Mouse (Mus musculus) limb, embryonic 11.5 days (tissue): ENCODE results near the gene 2900026A02Rik. TPM values are rescaled to one million over a fixed set of nuclear protein-coding genes. Genes with fewer than 3 reads are reported as not detected.

Experiments used
- ATAC-seq: fragments of 200-750 bp; cut with Nextera tagmentation; 2 replicates; pipeline ENCODE4 v1.8.0; 2017; ENCODE audit warnings: low read depth; ENCODE audit not compliant: insufficient number of reproducible peaks, low FRiP score, low TSS enrichment
- DNase-seq: peaks from one replicate; pipeline ENCODE4 v3.0.0-alpha.2; 2015; ENCODE audit warnings: low spot score
- H3K27ac ChIP-seq: fragments of 300-500 bp; sonication (generic); replicated peaks from 2 replicates; pipeline ENCODE4 v1.5.1; 2014; ENCODE audit warnings: low read depth, mild to moderate bottlenecking, low read length
- H3K27me3 ChIP-seq: fragments of 300-500 bp; sonication (generic); 2 replicates; pipeline ENCODE4 v1.6.1; 2014; ENCODE audit warnings: mild to moderate bottlenecking, low read length, mixed read lengths; ENCODE audit not compliant: control insufficient read depth, insufficient read depth
- H3K36me3 ChIP-seq: fragments of 300-500 bp; sonication (generic); 2 replicates; pipeline ENCODE4 v1.6.1; 2014; ENCODE audit warnings: mild to moderate bottlenecking, low read length, moderate library complexity, mixed read lengths; ENCODE audit not compliant: control insufficient read depth, insufficient read depth
- H3K4me1 ChIP-seq: fragments of 300-500 bp; sonication (generic); 2 replicates; pipeline ENCODE4 v1.6.1; 2014; ENCODE audit warnings: low read length, mixed read lengths; ENCODE audit not compliant: control insufficient read depth, insufficient read depth
- H3K4me2 ChIP-seq: fragments of 300-500 bp; sonication (generic); 2 replicates; pipeline ENCODE4 v1.6.1; 2014; ENCODE audit warnings: low read depth, mild to moderate bottlenecking, moderate library complexity; ENCODE audit not compliant: severe bottlenecking
- H3K4me3 ChIP-seq: fragments of 300-500 bp; sonication (generic); 2 replicates; pipeline ENCODE4 v1.5.1; 2014; ENCODE audit warnings: low read depth, low read length
- H3K9ac ChIP-seq: fragments of 300-500 bp; sonication (generic); 2 replicates; pipeline ENCODE4 v1.6.1; 2014; ENCODE audit warnings: mild to moderate bottlenecking, low read length
- H3K9me3 ChIP-seq: fragments of 300-500 bp; sonication (generic); 2 replicates; pipeline ENCODE4 v1.6.1; 2016; ENCODE audit warnings: low read length; ENCODE audit not compliant: control insufficient read depth
- WGBS: fragments of 180-500 bp; shearing (Covaris S2); extraction: QIAGEN DNeasy Blood & Tissue Kit; methylation state at CpG from one replicate; pipeline ENCODE4 v1.1.7; 2014; 5-methylcytosine and 5-hydroxymethylcytosine counted together
- polyA plus RNA-seq: library from polyadenylated mRNA; unstranded; fragments of >200 nt; fragmentation: Nextera tagmentation; extraction: Ambion mirVana; gene quantifications from 2 replicates; pipeline ENCODE4 v1.2.1, GENCODE M21; 2014

Gene 2900026A02Rik
- polyA plus RNA-seq, 1 experiment from 2014 or later: 1.3 TPM

DNA sequence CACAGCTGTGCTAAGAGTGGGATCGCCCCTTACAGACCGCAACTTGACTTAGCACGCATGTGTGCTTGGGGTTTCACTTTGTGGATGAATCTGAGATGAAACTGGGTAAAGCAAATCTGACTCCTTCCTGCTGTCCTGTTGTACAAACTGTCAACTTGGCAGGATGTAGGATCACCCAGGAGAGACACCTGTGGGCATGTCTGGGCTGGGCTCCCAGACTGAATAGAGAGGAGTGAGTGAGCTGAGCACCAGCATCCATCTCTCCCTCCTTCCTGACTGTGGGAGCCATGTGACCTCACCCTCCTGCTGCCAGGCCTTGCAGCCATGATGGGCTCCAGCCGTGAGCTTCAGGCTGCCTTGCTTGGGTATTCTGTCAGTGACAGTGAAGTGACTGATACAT is 115.6 kb downstream of the 2900026A02Rik start:
- H3K9me3 ChIP-seq: no peaks in the 10 kb centered on the region
- no peak overlapping the region for H3K4me3 ChIP-seq
- no peak for ATAC-seq
- no peaks in the 10 kb centered on the region for H3K36me3 ChIP-seq
- no peaks in the 10 kb centered on the region for H3K27me3 ChIP-seq
- no peak overlapping the region for H3K4me2 ChIP-seq
- no peak overlapping the region for H3K27ac ChIP-seq
- DNase-seq: no peak
- H3K4me1 ChIP-seq: no peaks in the 10 kb centered on the region
- WGBS: 91% methylated on average over 4 of the region's 4 CpGs
- no peak overlapping the region for H3K9ac ChIP-seq

DNA sequence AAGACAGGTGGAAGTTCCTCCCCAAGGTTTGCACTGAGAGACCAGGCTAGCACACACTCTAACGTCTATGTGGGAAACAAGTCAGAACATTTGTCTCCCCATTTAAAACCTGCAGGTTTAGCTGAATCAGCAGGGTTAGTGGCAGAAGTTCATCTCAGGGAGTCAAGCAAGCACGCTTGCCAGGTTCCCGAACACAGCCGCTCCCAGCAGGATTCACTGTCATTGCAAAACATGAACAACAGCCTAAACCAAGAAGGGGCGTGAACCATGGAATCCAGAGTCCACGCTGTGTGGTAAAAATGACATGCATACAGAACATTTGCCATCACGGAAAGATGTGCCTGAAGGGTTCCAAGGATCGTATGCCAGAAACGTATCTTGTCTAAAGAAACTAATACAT is 116.0 kb downstream of the 2900026A02Rik start:
- ATAC-seq: no peak
- no peak overlapping the region for H3K4me2 ChIP-seq
- no peak overlapping the region for H3K27ac ChIP-seq
- H3K27me3 ChIP-seq: no peaks in the 10 kb centered on the region
- no peak for DNase-seq
- no peak overlapping the region for H3K9ac ChIP-seq
- H3K4me1 ChIP-seq: no peaks in the 10 kb centered on the region
- WGBS: 86% methylated on average over 9 of the region's 9 CpGs
- no peaks in the 10 kb centered on the region for H3K36me3 ChIP-seq
- H3K4me3 ChIP-seq: no peak overlapping the region
- H3K9me3 ChIP-seq: no peaks in the 10 kb centered on the region

DNA sequence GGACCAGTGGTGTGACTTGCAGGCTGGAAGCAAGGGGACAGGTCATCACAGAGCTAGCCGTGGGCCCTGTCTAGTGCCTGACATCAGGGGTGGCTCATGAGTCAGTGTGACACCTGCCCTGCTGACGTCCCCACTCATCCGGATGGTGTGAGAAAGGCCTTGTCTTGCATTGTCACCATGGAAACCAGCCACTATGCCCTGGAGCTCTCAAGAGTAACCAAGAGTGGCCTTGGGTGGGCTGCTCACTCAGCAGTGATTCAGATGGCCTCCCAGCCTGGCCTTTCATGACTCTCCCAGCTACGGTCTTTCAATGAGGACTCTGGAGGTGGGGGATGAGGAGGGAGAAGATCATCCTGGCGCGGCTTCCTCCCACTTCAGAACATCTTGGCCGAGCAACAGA is 118.6 kb downstream of the 2900026A02Rik start:
- DNase-seq (no peak), ATAC-seq (no peak)
- no peaks in the 10 kb centered on the region for H3K36me3 ChIP-seq
- no peak overlapping the region for H3K27ac ChIP-seq
- H3K9me3 ChIP-seq: no peaks in the 10 kb centered on the region
- H3K4me2 ChIP-seq: no peak overlapping the region
- no peak overlapping the region for H3K4me3 ChIP-seq
- no peaks in the 10 kb centered on the region for H3K27me3 ChIP-seq
- no peaks in the 10 kb centered on the region for H3K4me1 ChIP-seq
- WGBS: 80% methylated on average over 7 of the region's 7 CpGs
- no peak overlapping the region for H3K9ac ChIP-seq

DNA sequence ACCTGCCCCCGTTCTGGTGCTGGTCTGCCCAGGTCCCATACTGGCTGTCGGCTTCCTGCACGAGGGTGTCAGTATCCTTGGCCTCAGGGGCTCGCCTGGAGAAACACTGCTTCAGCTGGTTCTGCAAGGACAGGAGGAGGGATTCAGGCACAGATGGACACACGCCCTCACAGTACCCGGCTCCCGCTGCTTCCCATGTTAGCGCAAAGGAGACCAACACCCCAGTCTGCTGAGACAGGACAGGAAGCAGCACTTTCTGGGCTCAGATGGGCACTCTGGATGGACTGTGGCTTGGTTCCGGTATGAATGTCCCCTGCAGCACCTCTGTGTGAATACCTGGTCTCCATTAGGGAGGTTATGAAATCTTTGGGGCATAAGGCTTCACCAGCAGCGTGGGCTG is 119.6 kb downstream of the 2900026A02Rik start:
- Histone ChIP-seq H3K4me1 (no peaks in the 10 kb centered on the region), H3K27ac (no peak overlapping the region), H3K4me2 (no peak overlapping the region), H3K9me3 (no peaks in the 10 kb centered on the region), H3K36me3 (no peaks in the 10 kb centered on the region), H3K27me3 (no peaks in the 10 kb centered on the region), H3K4me3 (no peak overlapping the region), H3K9ac (no peak overlapping the region)
- no peak for ATAC-seq
- no peak for DNase-seq
- 84% methylated on average over 10 of the region's 10 CpGs for WGBS

DNA sequence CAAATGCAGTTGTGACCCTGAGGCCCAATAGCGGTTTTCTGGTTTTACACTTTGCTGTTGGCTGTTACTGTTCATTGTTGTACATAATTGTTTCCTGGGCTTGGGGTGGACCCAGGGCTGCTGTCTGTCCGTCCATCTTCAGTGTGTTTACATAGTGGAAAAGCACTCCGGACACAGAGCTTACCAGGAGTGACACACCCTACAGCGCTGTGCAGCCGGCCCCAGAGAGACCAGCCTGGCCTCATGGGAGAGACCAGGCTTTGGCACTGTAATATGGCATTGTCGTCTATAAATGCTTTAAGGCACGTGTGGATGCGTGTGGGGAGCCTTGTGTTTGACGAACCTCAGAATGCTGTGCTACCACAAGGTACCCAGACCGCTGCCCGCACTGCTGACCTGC is 120.6 kb downstream of the 2900026A02Rik start:
- WGBS: 84% methylated on average over 11 of the region's 11 CpGs
- Histone ChIP-seq H3K9ac (no peak overlapping the region), H3K27ac (no peak overlapping the region), H3K27me3 (no peaks in the 10 kb centered on the region), H3K4me2 (no peak overlapping the region), H3K4me1 (no peaks in the 10 kb centered on the region), H3K36me3 (no peaks in the 10 kb centered on the region), H3K4me3 (no peak overlapping the region), H3K9me3 (no peaks in the 10 kb centered on the region)
- DNase-seq (no peak), ATAC-seq (no peak)

DNA sequence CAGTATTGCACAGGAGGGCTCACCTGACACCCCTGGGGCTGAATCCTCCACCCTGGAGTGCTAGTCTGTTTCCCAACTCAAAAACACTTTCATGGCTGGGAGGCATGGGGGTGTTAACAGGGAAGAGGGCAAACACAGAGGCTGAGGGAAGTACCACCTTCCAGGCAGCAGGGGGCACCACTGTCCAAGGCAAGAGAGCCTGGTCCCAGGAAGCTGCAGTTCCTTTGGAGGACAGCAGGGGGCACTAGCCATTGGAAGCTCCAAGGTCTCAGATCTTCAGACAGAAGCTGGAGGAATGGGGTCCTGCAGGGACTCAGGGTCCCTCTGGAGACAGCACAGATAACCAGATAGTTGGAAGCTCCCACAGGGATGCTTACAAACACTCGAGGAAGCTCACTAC is 121.5 kb downstream of the 2900026A02Rik start:
- no peaks in the 10 kb centered on the region for H3K27me3 ChIP-seq
- H3K9me3 ChIP-seq: no peaks in the 10 kb centered on the region
- no peak overlapping the region for H3K4me2 ChIP-seq
- no peaks in the 10 kb centered on the region for H3K36me3 ChIP-seq
- H3K4me1 ChIP-seq: no peaks in the 10 kb centered on the region
- no peak overlapping the region for H3K4me3 ChIP-seq
- no peak for ATAC-seq
- peak; percentile 97 for DNase-seq
- 26% methylated on average over 1 of the region's 1 CpGs for WGBS
- no peak overlapping the region for H3K9ac ChIP-seq
- H3K27ac ChIP-seq: no peak overlapping the region

DNA sequence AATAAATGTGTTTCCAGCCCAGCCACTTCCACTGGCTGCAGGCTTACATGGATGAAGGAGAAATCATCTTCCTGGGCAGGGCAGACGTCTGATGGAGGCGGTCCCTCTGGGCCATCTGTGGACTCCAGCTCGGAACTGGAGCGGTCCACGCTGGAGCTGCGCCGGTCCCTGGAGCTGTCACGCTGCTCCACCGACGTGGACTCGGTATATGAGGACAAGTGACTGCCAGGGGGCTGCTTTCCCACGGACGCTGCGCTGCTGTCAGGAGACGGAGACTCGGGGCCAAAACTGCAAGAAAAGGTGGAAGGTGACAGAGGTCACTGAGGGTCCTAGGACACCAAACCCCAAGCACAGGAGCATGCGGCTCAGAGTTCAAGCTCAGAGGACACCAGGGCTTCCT is 123.5 kb downstream of the 2900026A02Rik start:
- H3K36me3 ChIP-seq: no peaks in the 10 kb centered on the region
- no peak for DNase-seq

DNA sequence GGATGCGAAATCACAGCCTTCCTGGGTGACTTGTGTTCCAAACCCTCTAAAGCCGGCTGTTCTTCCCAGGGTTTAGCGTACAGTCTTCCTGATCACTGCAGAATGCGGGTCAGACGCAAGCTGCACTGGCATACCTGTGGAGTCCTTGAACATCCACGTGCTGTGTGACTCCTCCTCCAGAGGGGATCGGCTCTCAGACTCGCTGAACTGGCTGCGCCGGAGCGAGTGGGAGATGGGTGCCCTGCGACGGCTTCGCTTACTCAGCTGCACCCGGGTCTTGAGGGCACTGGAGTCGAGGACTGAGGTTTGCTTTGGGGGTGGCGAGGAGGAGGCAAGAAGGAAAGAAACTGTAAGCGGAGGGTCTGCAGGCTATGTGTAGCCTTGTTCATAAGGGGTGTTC is 125.6 kb downstream of the 2900026A02Rik start:
- Histone ChIP-seq H3K36me3 (no peaks in the 10 kb centered on the region), H3K4me2 (no peak overlapping the region), H3K27ac (no peak overlapping the region), H3K9me3 (no peaks in the 10 kb centered on the region), H3K4me3 (no peak overlapping the region), H3K4me1 (no peaks in the 10 kb centered on the region), H3K9ac (no peak overlapping the region), H3K27me3 (no peaks in the 10 kb centered on the region)
- DNase-seq: no peak
- ATAC-seq: no peak
- WGBS: 92% methylated on average over 18 of the region's 18 CpGs

More for the DNA sequence above, 123.5 kb downstream of the 2900026A02Rik start:
- Histone ChIP-seq H3K4me2 (no peak overlapping the region), H3K4me1 (no peaks in the 10 kb centered on the region), H3K4me3 (no peak overlapping the region), H3K27ac (no peak overlapping the region), H3K27me3 (no peaks in the 10 kb centered on the region), H3K9me3 (no peaks in the 10 kb centered on the region), H3K9ac (no peak overlapping the region)
- ATAC-seq: no peak
- 90% methylated on average over 17 of the region's 17 CpGs for WGBS

DNA sequence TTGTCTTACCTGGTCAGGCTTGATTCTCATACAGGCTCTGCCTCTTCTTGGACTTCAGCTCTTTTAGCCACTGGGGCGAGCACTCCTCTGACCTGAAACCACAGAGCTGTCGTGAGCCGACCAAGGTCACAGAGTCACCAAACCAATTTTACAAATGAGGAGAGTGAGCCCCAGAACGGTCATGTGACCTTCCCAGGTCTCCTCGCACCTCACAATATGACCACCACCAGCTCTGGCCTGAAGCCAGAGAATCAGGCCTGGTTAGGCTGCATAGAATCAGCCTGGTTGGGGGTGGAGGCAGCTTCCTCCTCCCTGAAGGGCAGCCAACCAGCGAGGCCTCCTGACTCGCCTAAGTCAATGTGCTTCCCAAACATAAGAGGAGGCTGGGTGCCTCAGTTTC is 128.6 kb downstream of the 2900026A02Rik start:
- H3K27ac ChIP-seq: no peak overlapping the region
- no peaks in the 10 kb centered on the region for H3K9me3 ChIP-seq
- H3K4me1 ChIP-seq: no peaks in the 10 kb centered on the region
- H3K36me3 ChIP-seq: no peaks in the 10 kb centered on the region
- H3K4me2 ChIP-seq: no peak overlapping the region
- H3K4me3 ChIP-seq: no peak overlapping the region
- H3K9ac ChIP-seq: no peak overlapping the region
- no peaks in the 10 kb centered on the region for H3K27me3 ChIP-seq
- WGBS: 73% methylated on average over 7 of the region's 7 CpGs
- DNase-seq (no peak), ATAC-seq (no peak)
